Mouse (Mus musculus) neural tube, postnatal 0 days (tissue): ENCODE measurements around the gene Rhpn2. TPM values are rescaled to one million over a fixed set of nuclear protein-coding genes. Genes with fewer than 3 reads are reported as not detected.

ENCODE experiments used
- polyA plus RNA-seq: library from polyadenylated mRNA; unstranded; fragments of >200 nt; fragmentation: Nextera tagmentation; extraction: Ambion mirVana; gene quantifications from 2 replicates; pipeline ENCODE4 v1.2.1, GENCODE M21; 2015

Gene Rhpn2
- 4.4 and 5.0 TPM in 2 replicates for polyA plus RNA-seq

DNA sequence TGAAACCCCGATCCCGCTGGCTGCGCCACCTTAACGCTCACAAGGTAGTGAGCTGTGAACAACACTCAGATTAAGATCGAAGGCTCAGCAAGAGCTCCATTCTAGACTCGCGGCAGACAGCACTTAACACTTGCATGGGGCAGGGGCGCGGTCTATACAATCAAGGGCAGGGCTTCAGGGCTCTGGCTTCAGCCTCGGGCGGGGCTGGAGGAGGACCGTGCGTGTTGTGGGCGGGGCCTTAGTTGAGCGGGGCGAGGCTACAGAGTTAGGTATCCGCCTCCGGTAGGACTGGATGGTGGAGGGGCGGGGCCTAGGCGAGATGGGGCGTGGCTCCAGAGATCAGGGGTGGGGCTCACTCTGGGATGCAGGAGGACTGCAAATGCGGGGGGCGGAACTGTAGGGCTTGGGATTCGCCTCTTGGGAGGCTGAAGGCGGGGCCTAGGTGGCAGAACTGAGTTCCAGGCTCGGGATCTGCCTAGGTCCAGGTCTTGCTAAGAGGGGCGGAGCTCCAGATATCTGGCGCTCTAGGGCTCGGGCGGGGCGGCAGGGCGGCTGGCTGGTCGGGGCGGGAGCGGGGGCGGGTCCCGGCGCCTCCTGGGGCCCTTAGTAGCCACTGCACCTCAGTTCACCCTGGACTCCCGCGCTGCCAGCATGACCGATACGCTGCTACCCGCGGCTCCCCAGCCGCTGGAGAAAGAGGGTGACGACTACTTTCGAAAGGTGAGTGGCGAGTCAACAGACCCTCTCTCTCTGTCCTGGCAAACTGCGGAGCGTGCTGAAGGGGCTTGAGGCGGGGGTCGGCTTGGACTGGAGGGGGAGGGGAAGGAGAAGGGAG lies at the start of gene Rhpn2:
Gene Rhpn2, plus strand, starts transcription at position 479 of the 835 bp plus-strand sequence.

DNA sequence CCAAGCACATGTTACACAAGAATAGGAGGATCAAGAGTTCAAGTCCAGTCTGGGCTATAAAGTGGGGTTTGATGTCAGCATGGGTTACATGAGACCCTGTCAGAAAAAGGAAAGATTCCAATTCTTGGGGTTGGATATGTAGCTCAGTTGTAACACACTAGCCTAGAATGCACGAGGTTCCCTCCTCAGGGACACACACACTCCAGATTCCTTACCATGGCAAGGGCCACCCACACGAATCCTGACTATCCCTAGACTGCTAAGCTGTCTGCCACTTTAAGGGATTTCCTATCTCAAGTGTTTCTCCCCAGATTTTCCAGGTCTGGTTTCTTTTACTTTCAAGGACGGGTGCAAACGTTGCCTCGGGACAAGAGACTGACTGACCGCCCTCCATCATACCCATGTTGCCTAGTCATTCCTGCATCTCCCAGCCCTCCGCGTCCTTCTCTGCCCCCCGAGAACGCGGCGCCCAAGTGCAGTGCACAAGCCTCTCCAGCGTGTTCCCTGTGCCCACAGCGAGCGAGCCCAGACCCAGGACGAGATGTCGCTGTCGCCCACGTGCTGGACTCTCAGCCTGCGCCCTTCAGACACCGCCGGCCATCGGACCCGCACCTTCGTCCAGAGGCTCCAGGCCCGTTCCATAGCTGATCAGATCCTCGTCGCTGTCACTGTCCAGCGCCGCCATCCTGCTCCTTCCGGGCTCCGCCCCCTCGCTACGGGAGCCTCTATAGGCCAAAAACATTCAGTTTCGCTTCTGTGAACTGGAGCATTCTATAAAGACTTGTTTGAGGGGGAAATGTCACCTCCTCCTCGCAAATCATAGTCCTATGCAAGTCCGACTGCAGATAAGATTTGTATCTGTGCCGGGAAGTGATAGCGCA lies 16.0 kb upstream of the Rhpn2 start, which contains the start of gene Gpatch1:
Gene Gpatch1, minus strand, starts transcription at position 712 of the 881 bp plus-strand sequence.

DNA sequence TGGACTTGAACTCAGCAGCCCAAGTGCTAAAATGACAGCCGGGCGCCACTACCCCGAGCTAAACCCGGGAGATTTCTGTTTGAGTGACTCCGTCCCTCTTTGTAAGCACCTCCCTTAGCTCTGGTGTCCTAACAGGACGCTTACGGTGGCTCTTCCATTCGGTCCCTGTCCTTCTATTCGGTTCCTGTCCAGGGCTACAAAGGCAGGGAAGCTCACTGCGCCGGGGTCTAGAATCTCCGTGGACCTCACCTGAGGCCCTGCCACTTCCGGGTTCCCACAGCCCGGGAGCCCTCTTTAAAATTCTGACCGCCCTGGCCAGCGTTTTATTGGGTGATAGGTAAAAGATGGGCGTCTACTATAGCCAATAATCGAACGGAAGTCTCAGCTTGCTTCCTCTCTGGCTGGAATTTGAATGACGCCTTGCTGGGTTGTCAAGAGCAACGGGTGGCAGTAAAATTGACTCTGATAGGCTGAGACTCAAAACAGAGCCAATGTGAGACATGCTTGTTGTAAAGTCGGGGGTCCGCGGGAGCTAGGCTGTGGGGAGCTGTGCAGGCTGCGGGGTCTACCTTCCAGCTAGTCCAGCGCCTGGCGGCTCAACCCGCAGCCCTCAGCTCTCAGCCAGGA lies 62.7 kb downstream of the Rhpn2 start, which contains the start of the genes Faap24 and Cep89:
Gene Faap24, minus strand, starts transcription at position 295 of the 627 bp plus-strand sequence.
Gene Cep89, plus strand, starts transcription at position 494 of the 627 bp plus-strand sequence.

Other genes with a start within 250 kb of the Rhpn2 start
- gene Cebpa, start 214.9 kb upstream of the Rhpn2 start, polyA plus RNA-seq, result 0.96 and 1.5 TPM in 2 replicates
- 72.3 and 79.4 TPM in 2 replicates for gene Slc7a10, start 147.8 kb upstream of the Rhpn2 start, polyA plus RNA-seq
- gene Lrp3, start 118.7 kb upstream of the Rhpn2 start, polyA plus RNA-seq, result 31.6 and 32.4 TPM in 2 replicates
- gene Gpatch1, start 15.7 kb upstream of the Rhpn2 start, polyA plus RNA-seq, result 17.7 and 18.7 TPM in 2 replicates
- 12.3 and 12.4 TPM in 2 replicates for gene Faap24, start 62.7 kb downstream of the Rhpn2 start, polyA plus RNA-seq
- 19.2 and 20.0 TPM in 2 replicates for gene Cep89, start 62.9 kb downstream of the Rhpn2 start, polyA plus RNA-seq
- gene Slc7a9, start 114.6 kb downstream of the Rhpn2 start, polyA plus RNA-seq, result 0.25 TPM in 1 of 2 replicates, not detected in the other
- 0.69 and 0.86 TPM in 2 replicates for gene Tdrd12, start 203.6 kb downstream of the Rhpn2 start, polyA plus RNA-seq
- gene Nudt19, start 222.1 kb downstream of the Rhpn2 start, polyA plus RNA-seq, result 162 and 175 TPM in 2 replicates